Mouse (Mus musculus) ES-Bruce4 (cell line): ENCODE measurements around the gene Ndufaf1.

Experiments
- CTCF ChIP-seq: IDR thresholded peaks from one replicate; pipeline ENCODE4 v1.8.1; 2011; ENCODE audit warnings: low read depth, low read length
- EP300 ChIP-seq: IDR thresholded peaks from 2 replicates; pipeline ENCODE4 v1.6.1; 2011; ENCODE audit warnings: low read depth, low read length; ENCODE audit not compliant: insufficient read depth
- POLR2A ChIP-seq: IDR thresholded peaks from one replicate; pipeline ENCODE4 v1.8.1; 2011; ENCODE audit warnings: low read length; ENCODE audit not compliant: insufficient read depth

DNA sequence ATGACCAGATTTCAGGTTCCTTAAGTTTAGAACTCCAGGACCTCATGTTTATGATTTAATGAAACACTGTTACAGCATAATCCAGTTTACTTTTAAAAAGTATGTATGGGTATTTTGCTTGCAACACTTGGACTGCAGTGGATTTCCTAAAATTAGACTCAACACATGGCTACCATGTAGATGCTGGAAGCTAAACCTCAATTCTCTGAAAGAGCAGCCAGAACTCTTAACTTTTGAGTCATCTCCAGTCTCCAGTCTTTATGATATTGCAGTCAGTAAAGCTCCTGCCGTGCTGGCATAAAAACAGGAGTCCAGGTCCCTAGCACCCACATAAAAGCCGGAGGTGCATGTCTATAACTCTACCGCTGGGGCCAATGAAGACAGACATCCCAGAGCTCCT is 37.3 kb upstream of the Ndufaf1 start:
- TF ChIP-seq CTCF: no peak
- TF ChIP-seq POLR2A: no peak
- no peak for TF ChIP-seq EP300
